Comparison of ENCODE assay signal across 8 mouse cellular contexts in the genomic region with DNA sequence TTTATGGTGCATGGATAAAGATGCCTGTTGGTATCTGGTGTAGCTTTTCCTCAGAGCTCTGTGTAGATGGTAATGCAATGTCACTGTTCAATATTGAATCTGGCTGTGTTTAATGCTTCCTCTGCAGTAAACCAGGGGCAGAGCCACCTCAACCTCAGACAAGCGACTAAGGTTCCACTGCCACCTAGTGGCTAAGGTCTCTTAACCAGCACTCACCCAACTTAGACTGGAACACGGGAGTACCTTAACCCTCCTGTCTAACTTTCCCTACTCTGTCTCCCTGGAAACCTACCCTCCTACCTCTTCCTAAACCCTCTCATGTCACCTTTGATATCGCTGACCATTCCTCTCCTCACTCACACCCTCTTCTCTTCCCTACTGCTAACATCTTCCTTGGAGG.
DNase-seq lines count a peak whose midpoint lies in the region; ATAC-seq lines count a peak whose summit lies in the region.
"Had no signal": no experiment of that assay in that cellular context is flagged by ENCODE, and none has a peak within 500 bp of the region (broad histone marks: within the 10 kb centered on the region; RNA-seq: fewer than 3 reads in every experiment).

No protein-coding gene starts in this region.

- H3K36me3 ChIP-seq in embryonic facial prominence, embryonic 11.5 days (replicated peaks; ENCODE audit: control insufficient read depth, insufficient read depth, low read depth, low read length): no peaks in the 10 kb centered on the region
- no peaks in the 10 kb centered on the region for H3K36me3 ChIP-seq in hindbrain, embryonic 10.5 days
- H3K36me3 ChIP-seq: liver, embryonic 13.5 days had no signal

- H3K4me3 ChIP-seq in embryonic facial prominence, embryonic 11.5 days (ENCODE audit: low read depth, low read length): no peak overlapping the region
- H3K4me3 ChIP-seq in hindbrain, embryonic 10.5 days: no peak overlapping the region
- H3K4me3 ChIP-seq: liver, embryonic 13.5 days had no signal

- no peaks in the 10 kb centered on the region for H3K27me3 ChIP-seq in embryonic facial prominence, embryonic 11.5 days (ENCODE audit: control insufficient read depth, insufficient read depth, low read length)
- H3K27me3 ChIP-seq in hindbrain, embryonic 10.5 days (ENCODE audit: insufficient read depth, poor library complexity, severe bottlenecking): no peaks in the 10 kb centered on the region
- H3K27me3 ChIP-seq: liver, embryonic 13.5 days had no signal

- no peak overlapping the region for H3K9ac ChIP-seq in embryonic facial prominence, embryonic 11.5 days (replicated peaks; ENCODE audit: low read length)
- H3K9ac ChIP-seq: liver, embryonic 13.5 days had no signal

- H3K9me3 ChIP-seq in embryonic facial prominence, embryonic 11.5 days (replicated peaks; ENCODE audit: control insufficient read depth, low read length): no peaks in the 10 kb centered on the region
- H3K9me3 ChIP-seq in hindbrain, embryonic 10.5 days: no peaks in the 10 kb centered on the region
- H3K9me3 ChIP-seq: liver, embryonic 13.5 days had no signal

- no peaks in the 10 kb centered on the region for H3K4me1 ChIP-seq in embryonic facial prominence, embryonic 11.5 days (ENCODE audit: control insufficient read depth, insufficient read depth, low read length)
- H3K4me1 ChIP-seq in hindbrain, embryonic 10.5 days (replicated peaks): no peaks in the 10 kb centered on the region
- H3K4me1 ChIP-seq: liver, embryonic 13.5 days had no signal

- WGBS in embryonic facial prominence, embryonic 11.5 days: 8% methylated on average over 3 of the region's 3 CpGs
- 18% methylated on average over 3 of the region's 3 CpGs for WGBS in hindbrain, embryonic 10.5 days

- ATAC-seq in embryonic facial prominence, embryonic 11.5 days (replicated peaks; ENCODE audit: insufficient number of reproducible peaks, low FRiP score, low TSS enrichment, low read depth): no peak; the same call in 1 of the 2 replicates
- ATAC-seq in megakaryocyte, adult 5-6 weeks (ENCODE audit: poor library complexity, severe bottlenecking): peak; percentile 76

- H3K4me2 ChIP-seq in embryonic facial prominence, embryonic 11.5 days (ENCODE audit: low read depth, low read length): no peak overlapping the region
- H3K4me2 ChIP-seq: liver, embryonic 13.5 days had no signal

- H3K27ac ChIP-seq in embryonic facial prominence, embryonic 11.5 days (replicated peaks; ENCODE audit: low read depth, low read length): no peak overlapping the region
- H3K27ac ChIP-seq in hindbrain, embryonic 10.5 days: no peak overlapping the region
- H3K27ac ChIP-seq: liver, embryonic 13.5 days had no signal

- DNase-seq in ES-CJ7 (ENCODE audit: low read depth, low spot score): peak; percentile 74
- peak; percentile 72 for DNase-seq in adrenal gland, adult 2 months
- peak; percentile 84 for DNase-seq in embryonic facial prominence, embryonic 11.5 days (ENCODE audit: low spot score)
- DNase-seq in hindbrain, embryonic 10.5 days (ENCODE audit: low spot score): peak; percentile 44
- DNase-seq in layer of hippocampus, adult 8-10 months (ENCODE audit: low spot score in 2 of 2): peak; percentile 15 to 37
- peak; percentile 54 to 75 for DNase-seq in right cerebral cortex, postnatal 10 days (ENCODE audit: low spot score in 2 of 2)
- DNase-seq: liver, embryonic 13.5 days had no signal

Comparison
In these comparisons a context has a peak if more than half of its experiments do, and no peak if none do; other contexts are left out.
1. DNase-seq: peak in every context shown above with its lines; median percentile 84 in embryonic facial prominence, embryonic 11.5 days; 74 in ES-CJ7; 72 in adrenal gland, adult 2 months; 64 in right cerebral cortex, postnatal 10 days; 44 in hindbrain, embryonic 10.5 days; 26 in layer of hippocampus, adult 8-10 months.